Mouse (Mus musculus) right cerebral cortex, postnatal 10 days (tissue): ENCODE measurements around the gene Gm32717.
"Not testable (repeated sequence)": the region's sequence is repeated elsewhere in the genome, so short reads cannot be mapped to it uniquely, and the experiment has no call there.

Experiments used
- DNase-seq, 2 experiments: peaks; one replicate each; pipeline ENCODE4 v3.0.0; 2021; ENCODE audit warnings: low spot score in 2 of 2

The Gm32717 gene

DNA sequence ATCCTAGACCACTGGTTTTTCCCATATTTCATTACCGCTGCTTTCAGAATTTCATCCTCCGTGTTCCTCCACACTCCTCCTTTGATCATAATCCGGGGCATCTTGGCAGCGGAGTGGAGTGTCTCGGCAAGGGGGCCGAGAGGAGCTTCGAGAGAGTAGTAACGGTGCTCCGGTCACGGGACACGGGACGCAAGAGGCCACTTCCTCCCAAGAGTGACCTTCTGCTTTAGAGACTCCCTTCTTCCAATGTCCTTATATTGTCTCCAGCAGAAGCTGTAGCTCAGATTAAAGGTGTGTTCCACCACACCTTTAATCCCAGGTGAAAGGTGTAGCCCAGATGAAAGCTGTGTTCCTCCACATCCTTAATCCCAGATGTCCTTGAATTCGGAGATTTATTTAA is at the start of gene Gm32717:
TSS of gene Gm32717 (minus strand) at position 101 of the 400 bp plus-strand sequence.
- DNase-seq: not testable (repeated sequence)

DNA sequence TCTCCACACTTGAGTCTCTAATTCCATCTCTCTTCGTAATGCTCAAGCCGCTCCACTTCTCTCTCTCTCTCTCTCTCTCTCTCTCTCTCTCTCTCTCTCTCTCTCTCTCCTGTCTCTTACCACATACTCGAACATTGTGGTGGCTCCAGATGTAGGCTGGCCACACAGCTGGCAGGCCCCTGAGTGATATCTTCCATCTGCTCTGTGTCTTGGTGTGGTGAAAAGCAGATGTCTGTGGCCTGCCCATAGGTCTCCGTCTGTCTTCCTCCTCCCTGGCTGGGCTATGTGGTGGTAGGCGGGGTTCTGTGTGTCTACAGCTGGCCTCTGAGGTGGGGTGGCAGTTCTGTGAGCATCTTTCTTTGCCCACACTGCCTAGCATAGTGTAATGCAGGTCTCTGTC is 42.4 kb upstream of the Gm32717 start:
- DNase-seq: not testable (repeated sequence)

DNA sequence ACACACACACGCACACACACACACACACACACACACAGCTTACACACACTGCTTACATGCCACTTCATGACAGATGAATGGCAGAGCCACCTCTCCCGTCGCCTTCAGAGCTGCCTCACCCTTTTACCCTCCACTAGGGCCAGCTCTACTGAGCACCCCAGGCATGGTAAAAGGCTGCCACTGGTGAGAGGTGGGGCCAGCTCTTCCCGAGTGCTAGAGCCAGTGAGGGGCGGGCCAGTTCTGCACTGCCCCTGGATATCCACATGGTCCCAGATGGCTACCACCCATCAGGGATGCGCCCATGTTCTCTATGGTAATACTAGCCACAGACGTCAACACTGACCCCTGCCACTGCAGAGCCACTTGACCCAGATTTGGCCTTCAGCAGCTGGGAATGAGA is 42.0 kb upstream of the Gm32717 start:
- DNase-seq: not testable (repeated sequence)

DNA sequence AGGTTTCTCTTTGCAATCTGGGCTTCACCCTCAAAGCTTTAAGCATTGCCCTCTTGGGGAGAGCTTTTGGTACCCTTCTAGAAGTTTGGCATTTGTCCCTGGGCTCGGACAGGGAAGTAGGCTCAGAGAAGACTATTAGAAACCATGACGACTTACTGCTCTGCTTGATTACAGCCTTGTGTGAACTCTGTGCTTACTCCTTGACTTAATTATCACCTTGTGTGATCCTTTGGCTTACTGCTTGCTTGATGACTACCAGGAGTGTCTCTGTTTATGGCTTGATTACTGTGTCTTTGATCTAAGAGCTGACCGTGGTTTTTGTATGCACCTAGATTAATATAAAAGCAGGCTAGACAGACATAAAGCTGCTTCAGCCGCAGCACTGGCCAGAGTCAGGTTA is 37.5 kb upstream of the Gm32717 start:
- not testable (repeated sequence) for DNase-seq

DNA sequence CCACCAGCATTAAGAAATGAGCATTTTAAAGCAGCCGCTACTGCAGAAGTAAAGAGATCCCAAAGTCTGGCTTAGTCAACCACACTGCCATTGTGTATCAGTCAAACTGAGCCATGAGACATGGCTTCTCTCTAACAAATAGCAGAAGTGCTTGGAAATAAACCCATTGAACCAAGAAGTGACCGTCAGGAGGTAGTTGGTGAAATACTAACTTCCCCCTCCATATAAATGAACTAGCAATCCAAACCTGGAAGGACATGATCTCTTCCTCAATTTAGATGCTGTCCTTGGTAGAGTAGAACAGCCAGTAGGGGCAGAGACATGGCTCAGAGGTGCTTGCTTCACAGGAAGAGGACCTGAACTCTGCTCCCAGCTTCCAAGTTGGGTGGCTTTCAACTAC is 30.8 kb upstream of the Gm32717 start:
- DNase-seq: not testable (repeated sequence)

DNA sequence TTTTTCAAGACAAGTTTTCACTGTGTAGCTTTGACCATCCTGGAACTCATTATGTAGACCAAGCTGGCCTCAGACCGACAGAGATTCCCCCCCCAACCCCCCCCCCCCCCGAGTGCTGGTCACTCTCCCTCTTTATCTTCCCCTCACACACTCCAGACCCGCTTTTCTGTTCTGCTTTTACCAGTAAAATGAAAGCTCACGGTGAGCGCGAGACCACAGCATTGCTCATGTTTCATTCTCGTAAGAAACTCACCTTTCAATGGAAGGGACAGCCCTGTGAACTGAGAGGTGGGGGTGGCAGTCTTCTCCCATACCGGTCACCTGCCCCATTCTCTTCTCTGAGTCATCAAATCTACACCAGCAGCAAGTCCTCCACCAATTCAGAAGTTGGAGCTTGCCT is 28.2 kb upstream of the Gm32717 start:
- DNase-seq: not testable (repeated sequence)

DNA sequence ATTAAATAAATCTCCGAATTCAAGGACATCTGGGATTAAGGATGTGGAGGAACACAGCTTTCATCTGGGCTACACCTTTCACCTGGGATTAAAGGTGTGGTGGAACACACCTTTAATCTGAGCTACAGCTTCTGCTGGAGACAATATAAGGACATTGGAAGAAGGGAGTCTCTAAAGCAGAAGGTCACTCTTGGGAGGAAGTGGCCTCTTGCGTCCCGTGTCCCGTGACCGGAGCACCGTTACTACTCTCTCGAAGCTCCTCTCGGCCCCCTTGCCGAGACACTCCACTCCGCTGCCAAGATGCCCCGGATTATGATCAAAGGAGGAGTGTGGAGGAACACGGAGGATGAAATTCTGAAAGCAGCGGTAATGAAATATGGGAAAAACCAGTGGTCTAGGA is 17.8 kb upstream of the Gm32717 start, which contains the start of gene Gm32802:
TSS of gene Gm32802 (plus strand) at position 301 of the 400 bp plus-strand sequence.
- not testable (repeated sequence) for DNase-seq

DNA sequence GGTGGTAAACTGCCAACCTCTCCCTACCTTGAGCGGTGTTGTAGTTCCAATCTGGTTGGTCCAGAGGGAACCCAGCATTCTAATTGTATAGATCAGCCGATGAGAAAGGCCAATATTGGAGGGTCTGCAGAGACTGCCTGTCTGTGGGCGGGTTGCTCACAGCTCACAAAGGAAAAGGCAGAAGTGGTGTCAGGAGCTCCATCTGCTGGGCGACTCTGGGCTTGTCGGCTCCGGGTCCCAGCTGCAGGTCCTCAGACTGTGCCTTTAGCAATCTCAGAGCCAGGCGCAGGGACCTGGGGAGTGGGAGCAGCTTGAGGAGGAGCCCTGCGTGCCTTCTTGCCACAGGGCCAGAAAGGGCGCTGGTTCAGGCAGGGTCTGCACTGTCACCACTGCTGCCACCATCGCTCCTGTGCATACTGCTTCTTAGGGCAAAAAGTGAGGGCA is 10.3 kb upstream of the Gm32717 start:
- DNase-seq: peak; percentile 34 to 47

DNA sequence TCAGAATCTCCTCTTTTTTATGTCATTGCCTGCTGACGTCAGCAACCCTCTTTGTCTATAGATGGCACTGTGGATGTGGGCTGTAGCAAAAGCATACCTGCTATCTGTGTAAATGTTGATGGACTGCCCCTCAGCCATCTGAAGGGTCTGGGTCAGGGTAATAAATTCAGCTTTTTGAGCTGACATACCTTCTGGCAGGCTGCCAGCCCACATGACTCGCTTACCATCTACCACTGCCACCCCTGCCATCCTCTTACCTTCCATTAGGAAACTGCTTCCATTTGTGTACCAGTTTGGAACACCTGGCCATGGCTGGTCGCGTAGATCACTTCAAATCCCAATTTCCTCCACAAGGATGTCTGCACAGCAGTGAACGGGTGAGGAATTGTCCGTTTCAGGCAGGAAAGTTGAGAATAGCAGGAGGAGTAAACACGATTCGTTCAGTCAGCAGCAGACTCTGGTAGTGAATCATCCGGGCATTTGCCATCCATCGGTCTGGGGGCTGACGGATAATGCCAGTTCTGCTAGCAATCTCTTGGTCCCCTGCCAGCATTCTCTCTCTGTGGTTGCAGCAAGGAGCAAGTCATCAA is 8.5 kb upstream of the Gm32717 start:
- peak; percentile 24 to 29 for DNase-seq

DNA sequence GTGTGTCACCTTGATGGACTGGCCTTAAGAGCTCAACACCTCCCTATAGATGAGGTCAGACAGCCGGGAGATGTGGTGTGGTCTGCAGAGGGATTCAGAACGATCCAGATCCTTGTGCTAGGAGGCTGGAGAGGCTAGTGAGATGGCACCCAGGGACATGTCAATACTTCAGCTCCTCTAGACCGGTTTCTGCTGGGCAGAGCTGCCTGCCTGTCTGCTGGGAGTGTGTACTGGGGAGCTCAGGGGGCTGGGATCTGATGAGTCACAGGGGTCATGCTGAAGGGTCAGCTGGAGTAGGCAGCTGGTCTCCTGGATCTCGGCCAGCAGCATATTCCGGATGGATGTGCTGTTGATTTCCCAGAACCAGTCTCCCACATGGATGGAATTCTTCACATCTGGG is 8.0 kb downstream of the Gm32717 start:
- not testable (repeated sequence) for DNase-seq

DNA sequence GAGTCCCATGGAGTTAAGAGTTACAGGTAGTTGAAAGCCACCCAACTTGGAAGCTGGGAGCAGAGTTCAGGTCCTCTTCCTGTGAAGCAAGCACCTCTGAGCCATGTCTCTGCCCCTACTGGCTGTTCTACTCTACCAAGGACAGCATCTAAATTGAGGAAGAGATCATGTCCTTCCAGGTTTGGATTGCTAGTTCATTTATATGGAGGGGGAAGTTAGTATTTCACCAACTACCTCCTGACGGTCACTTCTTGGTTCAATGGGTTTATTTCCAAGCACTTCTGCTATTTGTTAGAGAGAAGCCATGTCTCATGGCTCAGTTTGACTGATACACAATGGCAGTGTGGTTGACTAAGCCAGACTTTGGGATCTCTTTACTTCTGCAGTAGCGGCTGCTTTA is 13.0 kb downstream of the Gm32717 start:
- not testable (repeated sequence) for DNase-seq

DNA sequence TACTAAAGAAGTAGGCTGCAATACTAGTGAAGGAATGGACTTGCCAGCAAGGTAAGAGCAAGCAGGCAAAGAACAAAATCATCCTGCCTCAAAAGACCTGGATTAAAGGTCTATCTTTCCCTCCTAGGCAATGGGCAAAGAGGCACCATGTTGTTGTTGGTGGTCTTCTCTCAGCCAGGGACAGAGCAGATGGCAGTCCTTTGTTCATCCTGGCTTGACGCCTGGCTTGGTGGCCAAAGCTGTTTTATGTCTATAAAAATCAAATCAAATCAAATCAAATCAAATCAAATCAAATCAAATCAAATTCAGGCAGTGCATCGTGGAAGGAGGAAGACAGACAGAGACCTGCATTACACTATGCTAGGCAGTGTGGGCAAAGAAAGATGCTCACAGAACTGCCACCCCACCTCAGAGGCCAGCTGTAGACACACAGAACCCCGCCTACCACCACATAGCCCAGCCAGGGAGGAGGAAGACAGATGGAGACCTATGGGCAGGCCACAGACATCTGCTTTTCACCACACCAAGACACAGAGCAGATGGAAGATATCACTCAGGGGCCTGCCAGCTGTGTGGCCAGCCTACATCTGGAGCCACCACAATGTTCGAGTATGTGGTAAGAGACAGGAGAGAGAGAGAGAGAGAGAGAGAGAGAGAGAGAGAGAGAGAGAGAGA is 24.7 kb downstream of the Gm32717 start:
- not testable (repeated sequence) for DNase-seq

DNA sequence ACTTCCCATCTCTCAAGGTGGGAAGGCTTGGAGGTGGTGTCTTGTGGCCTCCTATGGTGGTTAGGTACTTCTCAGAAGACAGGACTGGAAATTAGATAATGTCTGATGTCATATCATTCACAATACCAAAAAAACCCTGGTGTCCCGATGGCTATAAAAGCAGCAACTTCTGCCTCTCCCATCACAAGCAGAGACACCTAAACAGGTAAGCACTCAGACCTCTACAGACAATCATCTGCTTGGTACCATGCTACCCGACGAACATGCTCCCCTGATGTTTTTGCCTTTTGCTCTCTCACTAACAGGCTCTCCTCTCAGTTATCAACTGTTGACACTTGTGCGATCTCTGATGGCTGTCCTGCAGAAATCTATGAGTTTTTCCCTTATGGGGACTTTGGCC is 35.9 kb downstream of the Gm32717 start, which contains the start of gene Il22:
TSS of gene Il22 (plus strand) at position 301 of the 400 bp plus-strand sequence.
- no peak for DNase-seq

DNA sequence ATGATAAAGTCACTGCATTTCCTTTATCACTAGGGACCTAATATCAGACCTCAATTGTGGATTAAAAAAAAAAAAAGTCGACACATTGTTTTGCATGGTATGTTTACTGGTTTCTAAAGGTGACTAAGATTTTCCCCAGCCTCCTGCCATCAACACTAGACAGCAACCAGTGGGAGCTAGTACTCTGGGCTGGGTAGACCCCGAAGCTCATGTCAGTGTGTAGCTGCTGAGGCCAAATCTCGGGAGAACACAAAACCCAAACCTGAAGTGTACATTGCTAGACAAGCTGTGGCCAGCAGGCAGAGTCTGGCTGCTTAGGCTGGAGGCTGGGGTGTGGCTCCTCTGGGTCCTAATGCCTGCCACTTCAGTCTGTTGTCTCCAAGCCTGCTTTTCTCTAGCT is 45.4 kb downstream of the Gm32717 start:
- DNase-seq: not testable (repeated sequence)
